11 mouse cellular contexts compared by ENCODE assay signal in the genomic region with DNA sequence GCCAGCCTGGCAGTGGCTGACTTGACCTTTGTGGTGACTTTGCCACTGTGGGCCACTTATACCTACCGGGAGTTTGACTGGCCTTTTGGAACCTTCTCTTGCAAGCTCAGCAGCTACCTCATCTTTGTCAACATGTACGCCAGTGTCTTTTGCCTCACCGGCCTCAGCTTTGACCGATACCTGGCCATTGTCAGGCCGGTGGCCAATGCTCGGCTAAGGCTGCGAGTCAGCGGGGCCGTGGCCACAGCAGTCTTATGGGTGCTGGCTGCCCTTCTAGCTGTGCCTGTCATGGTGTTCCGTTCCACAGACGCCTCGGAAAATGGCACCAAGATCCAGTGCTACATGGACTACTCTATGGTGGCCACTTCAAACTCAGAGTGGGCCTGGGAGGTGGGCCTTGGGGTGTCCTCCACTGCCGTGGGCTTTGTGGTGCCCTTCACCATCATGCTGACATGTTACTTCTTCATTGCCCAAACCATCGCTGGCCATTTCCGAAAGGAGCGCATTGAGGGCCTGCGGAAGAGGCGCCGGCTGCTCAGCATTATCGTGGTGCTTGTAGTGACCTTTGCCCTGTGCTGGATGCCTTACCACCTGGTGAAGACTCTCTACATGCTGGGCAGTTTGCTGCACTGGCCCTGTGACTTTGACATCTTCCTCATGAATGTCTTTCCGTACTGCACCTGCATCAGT. TPM values are rescaled to one million over a fixed set of nuclear protein-coding genes. Genes with fewer than 3 reads are reported as not detected.
DNase-seq lines count a peak whose midpoint lies in the region; ATAC-seq and TF ChIP-seq lines count a peak whose summit lies in the region.
"Had no signal": no experiment of that assay in that cellular context is flagged by ENCODE, and none has a peak within 500 bp of the region (broad histone marks: within the 10 kb centered on the region; RNA-seq: fewer than 3 reads in every experiment).

No protein-coding gene starts in this region.

- H3K36me3 ChIP-seq in heart, adult 2 months (ENCODE audit: control insufficient read depth, insufficient read depth, low read length), result peaks cover 1% of the 10 kb centered on the region
- H3K36me3 ChIP-seq in lung, embryonic 15.5 days, result no peaks in the 10 kb centered on the region
- no peaks in the 10 kb centered on the region for H3K36me3 ChIP-seq in intestine, embryonic 16.5 days (ENCODE audit: control insufficient read depth, insufficient read depth, low read length)
- no peaks in the 10 kb centered on the region for H3K36me3 ChIP-seq in small intestine, adult 2 months (ENCODE audit: control insufficient read depth, insufficient read depth, low read length)

- no peak for TF ChIP-seq CTCF in heart, adult 2 months (IDR thresholded peaks at IDR 0.05)
- no peak for TF ChIP-seq CTCF in small intestine, adult 2 months (IDR thresholded peaks at IDR 0.05; ENCODE audit: extremely low read depth, insufficient read length, insufficient replicate concordance, low read depth, low read length)

- no peak for TF ChIP-seq EP300 in heart, adult 2 months (IDR thresholded peaks at IDR 0.05; ENCODE audit: insufficient read depth, low read depth, low read length)

- ATAC-seq in lung, embryonic 15.5 days (ENCODE audit: borderline replicate concordance, extremely low read depth, low FRiP score, low TSS enrichment), result no peak
- no peak for ATAC-seq in intestine, embryonic 16.5 days

- peak overlapping the region; percentile 63 for H3K9ac ChIP-seq in heart, adult 2 months (ENCODE audit: low read depth, low read length)
- peak overlapping the region; percentile 36 for H3K9ac ChIP-seq in lung, embryonic 15.5 days
- peak overlapping the region; percentile 40 for H3K9ac ChIP-seq in intestine, embryonic 16.5 days (ENCODE audit: low read depth, low read length)

- peak overlapping the region; percentile 8; the same call in 1 of the 2 replicates for H3K4me2 ChIP-seq in lung, embryonic 15.5 days
- H3K4me2 ChIP-seq in intestine, embryonic 16.5 days (ENCODE audit: low read depth, low read length), result no peak overlapping the region

- H3K4me1 ChIP-seq in heart, adult 2 months (ENCODE audit: control insufficient read depth, insufficient read depth, low read length), result peaks cover 11% of the 10 kb centered on the region
- H3K4me1 ChIP-seq in lung, embryonic 15.5 days, result peaks cover 7% of the 10 kb centered on the region; the same call in 1 of the 2 replicates
- peaks cover 12% of the 10 kb centered on the region for H3K4me1 ChIP-seq in intestine, embryonic 16.5 days (ENCODE audit: control insufficient read depth, insufficient read depth, low read length)
- no peaks in the 10 kb centered on the region for H3K4me1 ChIP-seq in small intestine, adult 2 months (ENCODE audit: control insufficient read depth, insufficient read depth, insufficient read length, low read length)

- WGBS in heart, adult 2 months, result 55% methylated on average over 21 of the region's 21 CpGs
- 69% methylated on average over 21 of the region's 21 CpGs for WGBS in lung, embryonic 15.5 days
- 83% methylated on average over 21 of the region's 21 CpGs for WGBS in intestine, embryonic 16.5 days
- WGBS in small intestine, adult 2 months, result 88% methylated on average over 21 of the region's 21 CpGs

- no peaks in the 10 kb centered on the region for H3K27me3 ChIP-seq in heart, adult 2 months (ENCODE audit: control insufficient read depth, insufficient read depth, low read length)
- H3K27me3 ChIP-seq in lung, embryonic 15.5 days, result no peaks in the 10 kb centered on the region
- H3K27me3 ChIP-seq in intestine, embryonic 16.5 days (replicated peaks; ENCODE audit: control insufficient read depth, insufficient read depth, low read length), result no peaks in the 10 kb centered on the region
- H3K27me3 ChIP-seq in small intestine, adult 2 months (ENCODE audit: control insufficient read depth, insufficient read depth, low read length), result no peaks in the 10 kb centered on the region

- no peaks in the 10 kb centered on the region for H3K9me3 ChIP-seq in lung, embryonic 15.5 days
- H3K9me3 ChIP-seq in intestine, embryonic 16.5 days (ENCODE audit: control insufficient read depth, low read length), result no peaks in the 10 kb centered on the region
- H3K9me3 ChIP-seq: megakaryocyte, embryonic 14.5 days had no signal

- DNase-seq in heart, adult 2 months, result peak in 1 of 2 experiments; percentile 44
- DNase-seq in heart, postnatal 36 days, result no peak
- DNase-seq in lung, postnatal 25 days (ENCODE audit: low spot score), result no peak
- no peak for DNase-seq in spleen, postnatal 14 days (ENCODE audit: low spot score in 2 of 2)
- DNase-seq in frontal cortex, postnatal 14 days (ENCODE audit: low spot score in 2 of 2), result no peak
- DNase-seq: B cell, adult 2 months; gastrocnemius, postnatal 10 days had no signal

- intact Hi-C loops in heart, adult 2 months (cut with DNase I), result loop anchor here (2.0 kb wide), 1 partner anchor 42 kb away; no protein-coding TSS in a partner anchor
- intact Hi-C loops in heart, postnatal 36 days (cut with DNase I), result no loop called here

- TF ChIP-seq POLR2A in heart, adult 2 months (IDR thresholded peaks at IDR 0.05; ENCODE audit: insufficient read depth, low read depth, low read length), result no peak
- no peak for TF ChIP-seq POLR2A in small intestine, adult 2 months (IDR thresholded peaks at IDR 0.05; ENCODE audit: low read depth, low read length)

- peak overlapping the region; percentile 57 for H3K4me3 ChIP-seq in heart, adult 2 months
- peak overlapping the region; percentile 38 for H3K4me3 ChIP-seq in lung, embryonic 15.5 days
- H3K4me3 ChIP-seq in intestine, embryonic 16.5 days (ENCODE audit: low read length), result peak overlapping the region; percentile 24
- peak overlapping the region; percentile 40 for H3K4me3 ChIP-seq in small intestine, adult 2 months (ENCODE audit: low read depth, low read length)
- H3K4me3 ChIP-seq: megakaryocyte, embryonic 14.5 days had no signal

- H3K79me2 ChIP-seq in heart, adult 2 months (replicated peaks; ENCODE audit: control insufficient read depth, insufficient read depth, low read length), result no peaks in the 10 kb centered on the region; the same call in 1 of the 2 replicates

- peak overlapping the region; percentile 90 for H3K27ac ChIP-seq in heart, adult 2 months
- peak overlapping the region; percentile 63 for H3K27ac ChIP-seq in lung, embryonic 15.5 days
- peak overlapping the region; percentile 40 for H3K27ac ChIP-seq in intestine, embryonic 16.5 days (ENCODE audit: low read length)
- peak overlapping the region; percentile 23; the same call in 1 of the 2 replicates for H3K27ac ChIP-seq in small intestine, adult 2 months (ENCODE audit: insufficient read depth, low read depth, low read length)

RNA-seq across cellular contexts. Expression of a gene that starts 1.0 kb away (rescaled TPM):
- 10 to 100 TPM; 20.5 to 21.4 TPM for total RNA-seq in heart, adult 2 months (2021)
- 35.3 and 76.1 TPM in 2 replicates for polyA plus RNA-seq in heart, adult 2 months (2012; rRNA removed)
- 10 to 100 TPM; 34.0 to 60.3 TPM for total RNA-seq in heart, postnatal 36 days (2021)
- 181 and 184 TPM in 2 replicates for polyA plus RNA-seq in lung, embryonic 15.5 days (2015; fragmentation: Nextera tagmentation; extraction: Ambion mirVana)
- 61.8 and 62.0 TPM in 2 replicates for polyA plus RNA-seq in intestine, embryonic 16.5 days (2015; fragmentation: Nextera tagmentation; extraction: Ambion mirVana)
- polyA plus RNA-seq in small intestine, adult 2 months (2012; rRNA removed), result 2.7 and 4.7 TPM in 2 replicates

Comparison
In these comparisons a context has a peak if more than half of its experiments do, and no peak if none do; other contexts are left out.
1. H3K27ac ChIP-seq: peak in every context shown above with its lines; median percentile 90 in heart, adult 2 months; 63 in lung, embryonic 15.5 days; 40 in intestine, embryonic 16.5 days; 23 in small intestine, adult 2 months.